Mouse (Mus musculus) megakaryocyte-erythroid progenitor cell, adult 5-6 weeks (primary cell): ENCODE results near the gene Ankrd50. TPM values are rescaled to one million over a fixed set of nuclear protein-coding genes. Genes with fewer than 3 reads are reported as not detected.

Source experiments
- ATAC-seq: replicated peaks from 2 replicates; pipeline ENCODE4 v1.8.0; 2016; ENCODE audit warnings: mild to moderate bottlenecking, inconsistent platforms; ENCODE audit not compliant: severe bottlenecking, poor library complexity, low FRiP score, low TSS enrichment
- total RNA-seq, 2 experiments: library from RNA; stranded (forward) in 1 of 2; stranded (reverse) in 1 of 2; fragments of 200-1000, 215-1000 nt in 1 of 2; fragments of >200 nt in 1 of 2; fragmentation: Nextera tagmentation in 1 of 2; gene quantifications; 2 replicates each; pipeline ENCODE4 v1.2.3; 2014 to 2017

Gene Ankrd50
- total RNA-seq, 2 experiments from 2014 or later: 4.3 to 9.2 TPM

- no peak for ATAC-seq
Measured at GRCm38 (mm10) chr3:38419896-38420295, 64.7 kb downstream of the Ankrd50 start.

GRCm38 (mm10) chr3:38415292-38415930, 69.2 kb downstream of the Ankrd50 start:
- no peak for ATAC-seq
